Mouse (Mus musculus): Measurements from ENCODE around the gene Boll.
A peak's percentile ranks its signal among the peaks of the same experiment; 100 is the strongest.

Gene Boll

DNA sequence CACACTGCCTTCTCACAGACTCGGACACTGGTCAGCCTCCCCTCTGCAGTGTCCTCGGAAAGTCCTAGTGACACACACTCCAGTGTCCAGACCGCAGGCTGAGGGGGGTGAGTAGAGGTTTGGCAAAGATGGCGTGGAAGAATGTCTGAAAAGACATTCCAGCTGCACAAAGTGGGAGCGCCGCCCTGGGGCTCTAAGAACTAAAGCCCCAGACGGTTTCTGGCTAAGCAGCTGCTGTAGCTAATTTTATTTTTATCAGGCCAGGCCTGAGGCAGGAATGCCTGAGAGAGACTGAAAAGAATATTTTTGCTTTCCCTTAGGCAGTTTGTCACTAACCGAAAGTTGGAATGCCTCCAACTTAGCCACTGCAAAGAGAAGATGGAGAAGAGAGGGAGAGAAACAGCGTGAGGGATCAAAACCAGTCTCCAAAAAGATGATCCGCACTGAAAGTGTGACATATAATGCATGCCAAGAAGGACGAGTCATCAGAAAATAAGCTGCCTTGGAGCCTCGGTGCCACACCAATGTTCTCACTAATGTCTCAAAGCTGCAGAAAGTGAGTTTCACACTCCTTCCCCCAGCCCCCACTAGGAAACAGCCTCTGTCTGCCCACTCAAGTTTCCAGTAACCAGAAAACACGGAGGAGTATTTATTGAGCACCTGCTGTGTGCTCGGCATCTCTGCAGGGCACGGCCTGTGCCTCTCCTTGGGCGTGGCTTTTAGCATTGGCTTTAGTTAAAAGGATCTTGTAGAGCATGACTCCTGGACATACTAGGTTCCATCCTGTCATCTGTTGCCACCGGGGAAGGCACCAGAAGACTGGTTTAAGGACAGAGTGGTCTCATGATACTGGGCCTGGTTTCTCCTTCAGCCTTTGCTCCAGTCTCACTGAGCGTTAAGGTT, 161.2 kb downstream of the Boll start:
- peak; percentile 33 for DNase-seq

GRCm38 (mm10) chr1:55198719-55199118, 164.6 kb downstream of the Boll start:
- DNase-seq, result no peak

Data from layer of hippocampus, adult 9-11 months (tissue).